Mouse (Mus musculus) layer of hippocampus, adult 11-12 months (tissue): ENCODE results near the gene Tnfrsf17.
"Not testable (repeated sequence)": the region's sequence is repeated elsewhere in the genome, so short reads cannot be mapped to it uniquely, and the experiment has no call there.

Experiments used
- DNase-seq: peaks from one replicate; pipeline ENCODE4 v3.0.0; 2022; ENCODE audit warnings: low spot score

Gene Tnfrsf17

DNA sequence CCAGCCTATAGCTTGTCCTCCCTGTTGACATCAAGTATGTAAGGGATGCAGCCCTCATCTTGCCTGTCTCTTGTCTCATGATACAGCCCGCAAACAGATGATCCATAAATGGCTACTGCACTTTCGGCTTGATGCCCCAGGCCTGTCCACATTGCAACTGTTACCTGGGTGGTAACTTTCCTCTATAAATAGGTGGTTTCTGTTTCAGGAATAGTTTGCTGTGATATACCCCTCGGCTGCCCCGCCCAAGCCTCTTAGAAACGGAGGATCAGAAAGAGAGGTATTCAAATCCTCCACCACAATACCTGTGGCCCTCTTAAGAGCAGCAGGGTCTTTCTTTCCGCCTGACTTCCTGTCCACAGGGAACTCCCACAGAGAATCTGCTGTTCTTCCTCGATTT, at the start of gene Tnfrsf17:
Tnfrsf17 (plus strand) TSS at position 301 of the 400 bp plus-strand sequence.
- no peak for DNase-seq

DNA sequence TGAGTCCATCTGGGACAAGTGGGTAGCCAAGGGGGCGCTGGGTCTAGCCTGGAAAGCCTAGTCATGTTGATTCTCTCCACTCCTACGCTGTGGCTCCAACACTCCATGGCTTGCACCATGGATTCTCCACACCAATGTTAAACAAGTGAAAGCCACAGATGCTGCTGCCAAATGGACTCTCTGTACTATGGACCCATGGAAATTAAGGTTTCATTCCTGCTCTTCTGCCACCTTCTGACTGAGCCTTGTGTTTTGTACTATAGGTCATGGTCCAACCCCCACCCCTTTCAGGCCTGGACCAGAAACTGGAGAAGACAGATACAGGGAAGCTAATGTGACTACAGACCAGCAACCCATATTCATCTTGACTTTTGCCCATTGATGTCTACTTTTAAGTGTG, 47.1 kb upstream of the Tnfrsf17 start:
- no peak for DNase-seq

GRCm38 (mm10) chr16:11269808-11270207, 43.8 kb upstream of the Tnfrsf17 start:
- DNase-seq: no peak

- no peak for DNase-seq
Observed at GRCm38 (mm10) chr16:11270642-11271041, 43.0 kb upstream of the Tnfrsf17 start.

- DNase-seq: no peak
Observed at GRCm38 (mm10) chr16:11271073-11271472, 42.5 kb upstream of the Tnfrsf17 start.

DNA sequence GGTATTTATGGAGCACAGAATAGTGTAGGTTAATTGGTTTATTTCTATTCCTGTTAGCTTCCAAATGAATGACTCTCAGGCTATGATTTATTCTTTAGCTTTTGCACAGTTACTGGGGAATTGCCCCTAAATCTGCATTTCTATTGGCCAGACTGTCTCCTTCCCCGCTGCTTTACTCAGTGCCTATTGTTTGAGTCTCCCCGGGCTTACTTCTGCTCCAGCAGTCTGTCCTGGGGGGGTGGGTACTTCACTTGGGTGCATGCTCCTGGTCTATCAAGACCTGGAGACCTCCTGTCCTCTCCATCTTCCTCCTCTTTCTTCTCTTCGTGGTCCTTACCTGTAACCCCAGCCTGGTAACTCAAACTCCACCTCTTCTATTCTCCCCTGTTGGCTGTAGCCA, 36.7 kb upstream of the Tnfrsf17 start:
- no peak for DNase-seq

GRCm38 (mm10) chr16:11278778-11279177, 34.8 kb upstream of the Tnfrsf17 start:
- no peak for DNase-seq

DNA sequence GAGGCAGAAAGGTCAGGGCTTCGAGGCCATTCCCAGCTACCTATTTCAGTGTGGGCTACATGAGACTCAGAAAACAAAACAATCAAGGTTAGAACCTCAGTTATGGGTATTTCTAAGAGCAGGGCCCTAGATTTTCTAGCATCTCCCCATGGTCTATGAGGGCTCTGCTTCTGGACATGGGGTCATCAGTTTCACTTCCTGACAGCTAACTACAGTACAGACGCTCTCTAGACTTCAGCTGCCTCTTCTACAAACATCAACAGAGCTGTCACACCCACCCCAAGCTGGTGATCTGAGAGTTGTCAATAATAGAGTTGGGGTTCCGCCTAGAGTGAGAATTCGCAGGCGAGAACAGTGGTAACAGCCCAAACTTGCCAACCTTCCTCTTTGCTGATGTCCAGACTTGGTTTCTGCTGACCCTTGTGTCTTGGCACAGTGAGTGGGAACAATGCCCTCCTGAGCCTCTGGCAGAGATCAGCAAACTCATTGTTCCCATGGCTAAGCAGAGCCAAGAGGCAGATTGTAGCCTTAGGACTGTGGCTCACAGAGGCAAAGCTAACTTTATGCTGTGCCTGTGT, 30.9 kb upstream of the Tnfrsf17 start:
- peak; percentile 63 for DNase-seq

- no peak for DNase-seq
Observed at GRCm38 (mm10) chr16:11284881-11285280, 28.7 kb upstream of the Tnfrsf17 start.

GRCm38 (mm10) chr16:11285949-11286348, 27.7 kb upstream of the Tnfrsf17 start:
- no peak for DNase-seq

GRCm38 (mm10) chr16:11288873-11289272, 24.7 kb upstream of the Tnfrsf17 start:
- not testable (repeated sequence) for DNase-seq

- DNase-seq: not testable (repeated sequence)
Observed at GRCm38 (mm10) chr16:11295583-11295982, 18.0 kb upstream of the Tnfrsf17 start.

DNA sequence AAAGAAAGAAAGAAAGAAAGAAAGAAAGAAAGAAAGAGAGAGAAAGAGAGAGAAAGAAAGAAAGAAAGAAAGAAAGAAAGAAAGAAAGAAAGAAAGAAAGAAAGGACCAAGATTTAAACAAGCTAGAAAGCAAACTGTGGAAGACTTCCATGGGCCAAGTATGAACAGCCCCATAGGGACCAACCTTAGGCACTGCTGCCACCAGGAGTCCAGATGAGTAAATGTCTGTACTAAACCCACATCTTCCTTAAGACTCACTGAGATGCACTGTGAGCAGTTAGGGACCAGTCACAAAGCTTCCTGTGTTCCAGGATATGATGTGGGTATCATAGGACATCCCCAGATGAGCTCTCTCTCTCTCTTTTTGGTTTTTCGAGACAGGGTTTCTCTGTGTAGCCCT, 15.9 kb upstream of the Tnfrsf17 start:
- DNase-seq: peak; percentile 27

- DNase-seq: no peak
Observed at GRCm38 (mm10) chr16:11303741-11304140, 9.9 kb upstream of the Tnfrsf17 start.

GRCm38 (mm10) chr16:11305531-11305930, 8.1 kb upstream of the Tnfrsf17 start:
- no peak for DNase-seq

- DNase-seq: no peak
Observed at GRCm38 (mm10) chr16:11315786-11316320, 2.2 kb downstream of the Tnfrsf17 start.

DNA sequence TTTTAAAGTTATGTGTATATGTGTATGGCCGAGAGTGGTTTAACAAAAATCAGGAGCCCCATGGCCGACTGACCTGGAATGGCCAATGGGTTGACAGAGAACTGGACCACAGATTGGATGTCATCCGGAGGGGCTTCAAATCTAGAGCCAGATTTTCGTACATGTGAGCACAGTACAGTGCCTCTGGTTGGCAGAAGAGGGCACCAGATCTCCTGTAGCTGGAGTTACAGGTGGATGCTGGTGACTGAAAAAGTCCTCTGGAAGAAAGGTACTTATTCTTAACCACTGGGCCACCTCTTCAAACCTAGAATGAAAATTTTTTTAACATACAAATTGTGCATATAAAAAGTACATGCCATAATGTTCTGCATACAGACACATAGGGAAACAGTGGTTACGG, 3.1 kb downstream of the Tnfrsf17 start:
- no peak for DNase-seq

GRCm38 (mm10) chr16:11317324-11317723, 3.7 kb downstream of the Tnfrsf17 start:
- peak; percentile 29 for DNase-seq

- DNase-seq: peak; percentile 98
Observed at GRCm38 (mm10) chr16:11322409-11323323, 9.1 kb downstream of the Tnfrsf17 start, which contains the start of gene Snx29. Gene Snx29 (plus strand): TSS chr16:11322908.

DNA sequence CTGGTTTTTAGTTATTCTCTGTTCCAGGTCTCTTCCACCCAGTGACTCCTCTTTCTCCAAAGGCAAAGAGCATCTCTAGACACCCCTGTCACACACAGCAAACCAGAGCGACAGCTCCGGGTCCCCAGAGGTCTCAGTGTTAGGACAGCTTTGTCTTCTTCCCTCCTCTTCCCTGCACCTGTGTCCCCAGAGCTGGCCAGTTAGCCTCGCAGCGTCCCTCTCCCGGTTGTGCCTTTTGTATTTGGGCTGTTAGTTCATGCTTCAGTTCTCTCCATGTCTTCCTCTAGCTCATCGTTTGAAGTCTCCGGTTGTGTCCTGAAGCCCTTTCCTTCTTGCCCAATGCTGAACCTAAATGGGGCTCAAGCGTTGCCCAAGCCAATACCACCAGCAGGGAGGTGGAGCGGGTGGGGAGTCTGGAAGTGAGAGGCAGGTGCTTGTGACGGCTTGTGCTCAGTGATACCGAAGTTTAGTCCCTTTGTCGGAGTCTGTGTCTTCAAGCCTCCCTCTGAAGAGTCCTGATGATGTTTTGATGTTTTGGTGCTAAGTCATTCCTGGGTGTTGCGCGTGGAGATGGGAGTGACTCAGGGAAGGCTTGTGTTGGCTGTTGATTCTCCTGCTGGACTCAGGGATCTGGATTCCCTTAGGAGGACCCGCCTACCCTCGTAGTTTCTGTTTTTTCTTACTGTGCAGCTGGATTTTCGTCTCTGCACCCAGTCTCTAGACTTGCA, 9.9 kb downstream of the Tnfrsf17 start:
- peak; percentile 20 for DNase-seq

GRCm38 (mm10) chr16:11330081-11330800, 16.6 kb downstream of the Tnfrsf17 start:
- DNase-seq: no peak

DNA sequence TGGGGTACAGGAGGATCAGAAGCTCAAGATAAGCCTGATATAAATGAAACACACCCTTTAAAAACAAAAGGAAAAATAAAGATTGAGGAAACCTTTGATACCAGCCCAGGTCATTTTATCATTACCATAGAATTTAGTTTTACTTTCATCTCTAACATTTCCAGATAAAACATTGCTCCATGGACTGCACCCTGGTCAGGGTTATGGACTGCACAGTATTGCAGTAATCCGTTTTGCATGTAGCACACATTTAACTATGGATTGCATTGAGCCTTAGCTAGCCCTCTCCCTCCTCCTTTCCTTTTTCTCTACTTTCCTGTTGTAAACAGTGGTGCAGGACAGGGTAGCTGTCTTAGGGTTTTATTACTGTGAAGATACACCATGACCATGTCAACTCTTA, 17.4 kb downstream of the Tnfrsf17 start:
- no peak for DNase-seq
